Mouse (Mus musculus): ENCODE data around the gene Gm3194.
"Not testable (repeated sequence)": the region's sequence is repeated elsewhere in the genome, so short reads cannot be mapped to it uniquely, and the experiment has no call there.

Gene Gm3194

GRCm38 (mm10) chr14:5455367-5455766 lies at the start of gene Gm3194:
Gm3194 (minus strand) TSS chr14:5455467.
- not testable (repeated sequence) for DNase-seq (ENCODE audit: low spot score in 2 of 2)

- not testable (repeated sequence) for DNase-seq (ENCODE audit: low spot score in 2 of 2)
Measured at GRCm38 (mm10) chr14:5501374-5501773, 46.1 kb upstream of the Gm3194 start, which contains the start of gene Gm3488. Gm3488 (plus strand) TSS chr14:5501674.

- not testable (repeated sequence) for DNase-seq (ENCODE audit: low spot score in 2 of 2)
Measured at GRCm38 (mm10) chr14:5483907-5484306, 28.6 kb upstream of the Gm3194 start, which contains the start of gene Gm3187. Gm3187 (plus strand) TSS chr14:5484207.

- not testable (repeated sequence) for DNase-seq (ENCODE audit: low spot score in 2 of 2)
Measured at GRCm38 (mm10) chr14:5477730-5478129, 22.5 kb upstream of the Gm3194 start, which contains the start of gene Gm8246. Gm8246 (minus strand) TSS chr14:5477830.

- not testable (repeated sequence) for DNase-seq (ENCODE audit: low spot score in 2 of 2)
Measured at GRCm38 (mm10) chr14:5460469-5460868, 5.2 kb upstream of the Gm3194 start.

GRCm38 (mm10) chr14:5388949-5389348 lies 66.3 kb downstream of the Gm3194 start, which contains the start of gene Gm3500:
Gm3500 (minus strand) TSS chr14:5389049.
- DNase-seq (ENCODE audit: low spot score in 2 of 2), result not testable (repeated sequence)

All from spleen, postnatal 14 days (tissue).